Mouse (Mus musculus) mouse embryonic stem cell (cell line): Measurements from ENCODE around the gene Rnaset2b.
"Not testable (repeated sequence)": the region's sequence is repeated elsewhere in the genome, so short reads cannot be mapped to it uniquely, and the experiment has no call there.

ENCODE experiments used
- in situ Hi-C, 2 experiments: fragments of 300-500 bp; cut with MboI; formaldehyde crosslinking; loops; 1 replicate in 1 of 2; 3 replicates in 1 of 2; pipeline ENCODE4 v1.14.3; 2019 to 2020; ENCODE audit warnings: low sequenced_read_pairs in 2 of 2, low pct_unique_long_range_greater_than_20kb in 1 of 2, mixed read lengths in 1 of 2; ENCODE audit not compliant: unreplicated experiment in 1 of 2

Rnaset2b gene

DNA sequence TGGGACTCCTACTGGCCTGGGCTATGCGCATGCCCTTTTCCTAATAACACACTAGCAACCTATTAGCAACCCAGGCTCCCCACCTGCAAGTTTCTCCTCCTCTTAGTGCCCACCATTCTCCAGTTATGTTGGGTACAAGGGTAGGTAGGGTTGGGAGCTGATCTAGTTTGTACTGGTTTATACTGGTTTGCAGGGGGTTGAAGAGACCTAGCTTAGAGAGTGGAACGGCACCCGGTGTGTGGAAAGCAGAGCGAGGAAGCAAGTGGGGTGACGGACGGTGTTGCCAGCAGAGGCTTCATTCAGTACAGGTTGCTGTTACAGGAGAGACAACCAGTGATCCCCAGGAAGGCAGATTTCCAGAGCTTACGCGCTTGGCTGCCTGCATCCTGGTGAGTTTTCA, at the start of gene Rnaset2b:
Rnaset2b (plus strand) TSS at position 301 of the 400 bp plus-strand sequence.
- in situ Hi-C loops: not testable (repeated sequence)

DNA sequence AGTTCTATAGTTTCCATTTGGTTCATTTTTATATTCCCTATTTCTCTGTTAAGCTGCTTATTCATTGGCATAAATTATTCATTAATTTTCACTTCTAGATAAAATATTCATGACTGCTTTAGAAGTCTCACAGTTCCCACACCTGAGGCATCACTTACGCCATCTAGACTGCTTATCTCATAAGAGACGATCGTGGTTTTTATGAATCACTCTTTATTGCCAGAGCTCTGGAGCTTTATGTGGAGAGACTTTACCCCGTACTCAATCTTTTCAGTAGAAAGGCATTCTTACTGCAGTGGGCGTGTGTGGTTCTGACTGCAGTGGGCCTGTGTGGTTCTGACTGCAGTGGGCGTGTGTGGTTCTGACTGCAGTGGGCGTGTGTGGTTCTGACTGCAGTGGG, 38.8 kb upstream of the Rnaset2b start:
- in situ Hi-C loops: not testable (repeated sequence)

DNA sequence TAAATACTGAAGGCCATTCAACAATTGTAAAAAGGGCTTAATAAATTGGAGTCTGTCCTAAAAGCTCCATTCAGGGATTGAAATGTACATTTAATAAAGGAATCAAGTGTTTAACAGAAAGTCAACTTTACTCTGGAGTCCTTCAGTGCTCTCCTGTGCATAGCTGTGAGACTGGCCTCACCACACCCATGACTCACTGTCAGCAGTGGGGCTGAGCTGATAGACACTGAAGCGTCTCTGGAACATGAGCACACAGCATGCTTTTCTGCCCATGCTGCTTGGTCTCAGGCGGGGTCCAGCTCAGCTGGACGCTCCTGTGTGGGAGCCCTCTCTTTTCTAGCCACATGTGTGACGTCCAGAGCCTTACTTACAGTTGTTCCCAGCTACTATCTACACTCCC, 27.9 kb upstream of the Rnaset2b start:
- in situ Hi-C loops: not testable (repeated sequence)

DNA sequence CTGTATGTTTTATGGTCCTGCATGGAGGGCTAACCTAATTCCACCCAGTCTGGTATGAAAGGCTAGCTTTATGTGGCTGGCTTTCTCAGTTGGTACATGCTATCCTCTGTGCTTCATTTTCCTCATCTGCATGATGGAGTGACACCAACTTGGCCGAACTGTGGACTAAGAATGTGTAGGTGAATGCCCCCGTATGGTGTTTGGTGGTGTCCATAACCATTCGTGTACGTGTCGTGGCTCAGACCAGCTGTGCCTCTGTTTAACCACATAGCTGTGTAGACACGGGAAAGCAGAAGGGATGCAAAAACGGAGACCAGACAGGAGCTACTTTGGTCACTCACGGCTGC, 22.8 kb upstream of the Rnaset2b start:
- in situ Hi-C loops: not testable (repeated sequence)

DNA sequence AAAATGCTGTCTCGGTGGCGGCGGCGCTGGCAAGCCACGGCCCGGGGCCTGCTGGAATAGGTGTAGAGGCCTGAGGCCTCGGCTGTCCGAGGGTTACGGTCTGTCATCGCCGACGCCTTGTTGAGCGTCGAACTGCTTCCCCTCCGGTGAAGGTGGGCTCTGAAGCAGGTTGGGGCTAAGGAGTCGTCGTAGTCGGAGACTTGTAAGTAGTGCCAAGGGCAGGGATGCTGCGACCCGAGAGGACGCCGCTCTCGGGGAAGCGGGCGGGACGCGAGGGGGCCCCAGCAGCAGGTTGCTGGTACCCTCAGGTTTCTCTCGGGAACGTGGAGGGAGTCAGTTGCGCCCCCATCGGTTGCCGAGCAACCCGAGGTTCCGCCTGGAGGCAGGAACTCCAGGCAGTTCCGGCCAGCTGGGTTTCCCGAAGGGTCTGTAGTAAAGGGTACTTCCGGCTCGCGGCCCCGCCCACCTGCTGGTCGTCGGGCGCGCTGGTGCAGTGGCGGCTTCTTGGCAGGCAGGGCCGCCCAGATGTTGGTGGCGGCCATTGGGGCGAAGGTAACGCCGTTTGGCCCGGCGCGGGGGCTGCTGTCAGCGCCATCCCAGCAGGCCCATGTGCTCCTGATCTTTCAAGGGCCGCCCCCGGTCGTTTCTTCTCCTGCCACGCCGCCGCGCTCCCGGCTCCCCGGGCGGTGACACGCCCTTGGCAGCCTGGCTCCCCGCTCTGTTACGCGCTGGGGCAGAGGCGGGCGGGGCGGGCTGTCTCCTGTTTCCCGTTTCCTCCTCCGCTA, 22.3 kb upstream of the Rnaset2b start, which contains the start of gene Rsph3b:
Rsph3b (minus strand) TSS at position 699 of the 785 bp plus-strand sequence.
- in situ Hi-C loops: not testable (repeated sequence)

DNA sequence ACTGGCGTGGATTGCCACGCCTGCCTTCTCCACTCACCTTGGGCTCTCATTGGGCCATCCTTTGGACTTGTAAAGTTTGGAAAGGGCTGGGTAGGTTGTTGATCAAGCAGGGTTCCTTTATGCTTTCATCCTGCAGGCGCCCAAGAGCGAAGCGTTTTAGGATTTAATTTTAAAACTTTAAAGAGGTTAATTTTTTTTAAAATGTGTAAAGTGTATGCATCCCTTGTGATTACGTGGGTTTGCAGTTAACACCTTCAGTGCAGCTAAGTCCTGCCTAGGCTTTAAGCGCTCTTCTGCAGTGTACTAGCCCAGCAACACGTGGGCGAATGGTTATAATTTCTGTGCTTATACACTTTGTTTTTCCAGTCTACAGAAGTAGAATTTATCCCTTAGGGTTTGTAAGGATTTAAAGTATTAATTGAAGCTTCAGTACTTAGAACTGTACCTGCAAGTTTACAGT, 21.6 kb upstream of the Rnaset2b start:
- in situ Hi-C loops: not testable (repeated sequence)

DNA sequence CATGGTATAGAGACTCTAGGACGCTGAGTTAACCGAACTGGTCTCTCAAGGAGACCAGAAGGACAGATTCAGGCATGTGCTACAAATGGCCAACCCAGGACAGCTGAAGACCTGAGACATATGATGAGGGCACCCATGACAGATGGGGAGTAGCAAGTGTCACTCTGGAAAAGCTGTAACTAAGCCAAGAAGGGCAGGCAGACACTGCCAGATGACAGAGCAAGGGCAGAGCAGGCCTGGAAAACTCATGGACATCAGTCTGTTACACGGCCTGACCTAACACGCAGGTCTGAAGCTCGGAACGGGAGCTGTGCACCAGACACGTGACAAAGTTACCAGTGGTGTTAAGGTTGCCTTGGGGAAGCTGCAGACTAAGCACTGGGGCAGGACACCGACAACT, 11.6 kb upstream of the Rnaset2b start:
- in situ Hi-C loops: not testable (repeated sequence)

DNA sequence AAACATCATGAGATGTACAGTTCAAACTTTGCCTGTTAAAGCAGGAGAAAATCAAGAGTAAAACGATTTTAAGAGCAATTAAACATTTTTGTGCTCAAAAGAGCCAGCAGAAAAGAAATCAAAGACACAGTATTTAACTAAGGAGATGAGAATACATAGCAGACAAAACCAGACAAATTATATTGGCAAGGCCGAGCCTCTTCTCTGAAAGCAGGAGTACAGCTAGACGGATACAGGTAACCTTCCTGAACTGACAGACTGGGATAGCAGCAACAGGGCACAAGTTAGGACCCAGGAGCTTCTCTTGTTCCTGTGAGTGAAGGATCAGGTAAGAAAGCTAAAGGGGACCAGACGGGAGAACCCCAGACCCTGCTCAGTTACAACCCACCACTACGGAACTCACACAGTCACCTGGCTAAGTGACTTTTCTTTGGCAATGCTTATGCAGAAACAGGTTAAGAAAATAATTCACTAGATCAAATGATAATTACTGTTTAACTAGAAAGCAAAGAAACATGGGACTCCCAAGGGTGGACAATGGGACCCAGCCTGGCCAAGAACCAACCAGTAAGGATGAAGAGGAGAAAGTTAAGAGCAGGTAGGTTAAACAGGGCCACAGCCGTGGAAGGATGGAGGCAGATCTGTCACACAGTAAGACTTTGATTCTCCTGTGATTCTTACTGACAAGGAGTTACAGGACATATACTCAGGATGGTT, 10.7 kb upstream of the Rnaset2b start:
- in situ Hi-C loops: not testable (repeated sequence)

DNA sequence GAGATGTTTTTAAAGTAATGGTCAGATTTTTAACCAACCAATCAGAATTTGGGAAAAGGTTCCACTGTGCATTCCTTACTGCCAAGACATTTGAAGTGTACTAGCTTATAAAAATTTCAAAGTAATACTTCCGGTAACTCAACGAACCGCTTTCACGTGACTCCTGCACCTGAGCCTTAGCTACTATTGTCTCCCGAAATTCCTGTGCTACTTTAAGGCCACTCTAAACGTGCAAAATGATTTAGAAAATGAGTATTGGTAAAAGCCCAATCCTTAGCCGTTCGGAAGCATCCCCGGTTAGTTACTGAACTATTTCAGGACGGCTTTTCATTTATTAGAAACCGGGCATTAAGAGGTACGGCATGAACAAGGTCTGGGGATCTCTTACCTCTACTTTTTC, 10.1 kb upstream of the Rnaset2b start:
- in situ Hi-C loops: not testable (repeated sequence)

DNA sequence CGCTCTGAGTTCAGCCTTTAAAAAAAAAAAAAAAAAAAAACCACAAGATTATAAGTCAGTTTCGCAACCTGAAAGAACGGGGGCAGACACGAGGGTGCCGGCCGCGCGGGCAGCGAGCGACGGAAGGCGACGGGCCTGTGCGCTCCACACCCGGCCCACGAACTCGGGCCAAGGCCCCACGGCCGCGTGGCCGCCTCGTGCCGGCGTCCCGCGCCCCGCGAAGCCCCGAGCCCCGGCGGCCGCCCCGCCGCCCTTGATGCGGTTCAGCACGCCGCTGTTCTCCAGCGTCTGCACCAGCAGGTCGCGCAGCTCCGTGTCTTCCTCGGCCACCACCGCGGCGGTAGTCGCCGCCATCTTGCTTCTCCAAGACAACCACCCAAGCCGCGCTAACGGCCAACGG, 9.7 kb upstream of the Rnaset2b start, which contains the start of gene Tagap1:
Tagap1 (minus strand) TSS at position 381 of the 400 bp plus-strand sequence.
- in situ Hi-C loops: not testable (repeated sequence)

DNA sequence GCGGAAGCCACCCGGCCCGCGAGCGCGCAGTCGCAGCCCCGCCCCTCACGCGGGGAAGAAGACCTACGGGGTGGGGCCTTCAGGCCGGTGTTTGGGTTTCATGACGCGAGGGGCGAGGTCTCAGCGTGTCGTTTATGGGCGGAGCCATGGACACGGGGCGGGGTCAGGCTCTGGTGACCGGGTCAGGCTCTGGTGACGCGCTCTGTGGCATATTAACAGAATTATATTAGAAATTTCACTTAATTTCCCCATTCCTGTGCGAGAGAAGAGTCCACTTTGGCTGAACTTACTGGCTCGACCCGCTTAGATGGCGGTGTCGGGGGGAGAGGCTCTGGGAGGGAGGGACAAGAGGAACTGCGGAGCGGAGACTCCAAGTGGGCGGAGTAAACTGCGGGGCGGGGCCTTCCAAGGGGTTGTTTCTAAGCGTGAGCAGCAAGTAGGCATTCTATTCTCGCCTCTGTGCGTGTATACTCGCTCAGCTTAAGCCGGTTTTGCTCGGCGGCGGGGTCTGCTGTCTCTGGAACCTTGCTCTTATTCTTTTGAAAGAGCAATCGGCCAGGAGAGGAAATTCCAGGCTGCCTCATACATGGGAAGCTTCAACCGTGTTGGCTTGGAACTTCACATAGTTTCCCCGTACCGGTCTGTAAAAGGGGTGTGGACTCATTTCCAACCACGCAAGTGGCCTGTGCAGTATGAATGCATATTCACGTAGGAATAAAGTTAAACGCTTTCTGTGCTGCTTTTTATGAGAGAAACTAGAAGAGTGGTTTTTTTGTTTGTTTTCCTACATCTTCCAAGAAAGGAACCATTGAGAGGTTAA, 9.0 kb upstream of the Rnaset2b start:
- in situ Hi-C loops: not testable (repeated sequence)

DNA sequence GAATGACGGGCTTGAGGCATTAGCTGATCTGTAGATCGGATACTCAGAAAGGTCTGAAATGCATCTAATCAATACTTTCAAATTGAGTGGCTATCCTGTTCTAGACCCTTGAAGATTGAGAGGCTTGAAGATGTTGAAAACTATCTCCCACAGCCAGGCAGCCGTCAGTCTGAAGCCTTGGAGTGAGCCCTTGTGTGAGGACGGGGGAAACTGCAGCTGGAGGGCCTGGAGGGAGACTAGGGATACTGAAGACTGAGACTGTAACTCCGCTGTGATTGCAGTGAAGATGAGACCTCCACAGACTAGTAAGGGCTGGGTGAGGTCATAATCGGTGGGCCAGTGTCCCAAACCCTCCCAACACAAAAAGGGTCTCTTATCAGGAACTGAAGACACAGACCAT, 8.1 kb upstream of the Rnaset2b start:
- in situ Hi-C loops: not testable (repeated sequence)

DNA sequence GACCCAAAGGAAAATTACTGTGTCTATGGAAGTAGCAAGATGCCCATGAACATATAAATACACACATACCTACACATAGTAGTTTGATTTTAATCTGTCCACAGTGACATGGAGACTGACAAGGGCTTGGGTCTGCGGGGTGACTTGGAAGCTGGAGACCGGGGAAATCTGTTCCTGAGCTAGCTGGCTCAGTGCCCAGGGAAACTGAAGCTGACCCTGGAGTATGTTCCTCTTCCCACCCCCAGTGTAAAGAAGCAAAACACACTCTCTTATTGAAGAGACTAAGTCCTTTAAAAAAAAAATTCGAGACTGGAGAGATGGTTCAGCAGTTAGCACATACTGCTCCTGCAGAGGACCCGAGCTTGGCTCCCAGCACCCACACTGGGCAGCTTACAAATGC, 7.5 kb upstream of the Rnaset2b start:
- in situ Hi-C loops: not testable (repeated sequence)

DNA sequence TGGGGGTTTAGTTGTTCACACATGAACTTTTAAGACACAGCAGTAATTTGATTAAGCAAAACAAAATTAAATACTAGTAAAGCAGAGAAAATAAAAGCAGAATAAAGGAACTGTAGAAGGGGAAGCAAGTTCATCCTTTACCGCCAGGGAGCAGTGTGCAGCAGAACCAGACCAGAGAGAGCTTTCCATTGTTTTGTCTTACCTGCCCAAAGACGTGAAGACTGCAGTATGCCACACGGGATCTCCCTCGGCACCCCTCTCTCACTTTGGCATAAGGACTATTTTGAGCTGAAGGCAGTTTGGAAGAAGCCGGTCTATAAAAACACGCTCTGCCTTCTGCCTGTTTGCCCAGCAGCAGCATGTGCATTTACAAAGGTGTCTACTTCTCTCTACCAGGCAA, 5.1 kb upstream of the Rnaset2b start:
- in situ Hi-C loops: not testable (repeated sequence)

DNA sequence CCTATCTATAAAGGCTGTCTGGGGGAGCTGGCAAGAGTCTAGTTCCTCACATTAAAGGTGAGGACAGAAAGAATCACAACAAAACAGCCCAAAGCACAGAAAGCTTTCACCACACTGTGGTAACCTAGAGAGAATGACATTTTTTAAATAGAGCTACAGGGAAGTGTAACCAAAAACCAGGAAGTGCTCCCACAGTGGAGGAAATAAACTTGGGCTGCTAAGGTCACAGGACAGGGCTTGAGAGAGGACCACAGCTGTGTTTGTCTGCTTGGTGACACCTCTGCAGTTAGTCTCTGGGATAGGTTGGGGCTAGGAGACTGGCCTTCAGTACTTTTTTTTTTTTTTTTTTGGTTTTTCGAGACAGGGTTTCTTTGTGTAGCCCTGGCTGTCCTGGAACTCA, 2.8 kb upstream of the Rnaset2b start:
- in situ Hi-C loops: not testable (repeated sequence)

DNA sequence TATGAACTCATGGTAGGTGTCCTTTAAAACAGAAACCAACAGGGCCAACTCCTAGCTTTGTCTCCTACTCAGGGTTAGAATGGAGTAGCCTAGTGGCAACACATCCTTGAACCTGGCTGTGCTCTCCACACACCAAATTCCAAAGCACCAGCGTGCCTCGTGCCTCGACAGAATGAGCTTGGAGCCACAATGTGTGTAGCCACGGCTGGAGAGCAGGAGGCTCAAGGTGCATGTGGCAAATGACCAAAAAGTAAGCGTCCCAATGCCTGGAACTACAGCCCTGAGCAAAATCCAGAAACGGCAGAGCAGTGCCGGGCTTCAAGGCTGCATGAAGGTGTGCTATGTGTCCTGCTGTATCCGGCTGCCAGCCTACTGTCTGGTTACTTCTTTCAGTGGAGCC, 804 bp downstream of the Rnaset2b start:
- in situ Hi-C loops: not testable (repeated sequence)

DNA sequence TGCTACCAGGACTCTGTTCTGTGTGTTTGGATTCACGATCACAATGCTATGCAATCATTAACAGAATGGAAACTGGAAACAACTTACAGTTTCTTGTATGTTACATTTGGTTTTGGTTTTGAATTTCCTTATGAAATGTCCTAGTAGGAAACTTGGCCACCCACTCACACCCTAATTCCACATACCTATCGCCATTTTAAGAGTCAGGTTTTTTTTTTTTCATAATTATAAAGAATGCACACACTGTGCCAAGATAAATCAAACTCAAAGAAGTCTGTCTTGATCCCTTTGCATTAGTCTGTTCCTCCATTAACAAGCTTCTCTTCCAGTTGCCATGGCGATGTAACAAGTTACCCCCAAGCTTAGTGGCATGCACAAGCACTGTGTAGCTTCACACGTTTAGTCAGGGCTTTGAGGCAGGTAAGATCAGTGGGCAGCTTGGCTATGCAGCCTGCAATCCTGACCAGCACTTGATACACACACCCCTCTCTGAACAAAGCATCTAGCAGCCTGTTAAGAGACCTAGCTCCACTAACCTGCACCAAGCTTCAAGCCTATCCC, 2.5 kb downstream of the Rnaset2b start:
- in situ Hi-C loops: not testable (repeated sequence)

DNA sequence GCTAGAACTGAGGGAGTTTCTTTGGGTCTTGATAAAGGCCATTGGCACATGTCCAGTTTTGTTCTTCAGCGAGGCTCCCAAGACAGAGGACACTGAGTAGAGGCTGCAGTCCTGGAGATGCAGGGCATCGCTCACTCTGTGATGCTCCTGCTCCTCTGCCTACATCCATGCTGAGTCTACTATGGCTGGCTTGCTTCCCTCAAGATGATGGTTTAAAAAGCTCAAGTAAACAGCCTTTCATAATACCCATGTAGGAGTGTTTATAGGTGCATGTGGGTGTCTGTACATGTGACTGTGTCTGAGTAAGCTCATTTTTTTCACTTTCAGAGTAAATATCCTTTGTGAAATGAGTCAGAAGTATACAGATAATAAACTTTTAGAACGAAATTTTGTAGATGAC, 4.6 kb downstream of the Rnaset2b start:
- in situ Hi-C loops: not testable (repeated sequence)
